Mouse (Mus musculus): Measurements from ENCODE around the gene Pdzd3. TPM values are rescaled to one million over a fixed set of nuclear protein-coding genes. Genes with fewer than 3 reads are reported as not detected.

Gene Pdzd3
- polyA plus RNA-seq, 1 experiment = 0.02 TPM

- TF ChIP-seq MYOG (IDR thresholded peaks at IDR 0.05; ENCODE audit: control insufficient read depth in 1 of 3, insufficient read depth in 1 of 3, insufficient read length in 2 of 3, low read depth in 2 of 3) (no peak), USF1 (IDR thresholded peaks at IDR 0.05; ENCODE audit: low read depth) (no peak), TCF12 (IDR thresholded peaks at IDR 0.05; ENCODE audit: insufficient read depth, poor library complexity, severe bottlenecking) (no peak)
These were observed 18.1 kb downstream of the Pdzd3 start for GRCm38 (mm10) chr9:44233021-44233801.

GRCm38 (mm10) chr9:44231609-44232008 lies 19.7 kb downstream of the Pdzd3 start:
- Histone ChIP-seq H3K27me3 (ENCODE audit: control insufficient read depth, insufficient read depth, insufficient read length) (no peaks in the 10 kb centered on the region), H3K4me2 (ENCODE audit: low read depth) (no peak overlapping the region), H3K4me3 (no peak overlapping the region), H3K36me3 (ENCODE audit: control insufficient read depth, insufficient read depth) (no peaks in the 10 kb centered on the region), H3ac (ENCODE audit: control insufficient read depth, insufficient read length) (no peak overlapping the region), H3K79me2 (ENCODE audit: control insufficient read depth, insufficient read depth) (peaks cover 63% of the 10 kb centered on the region)
- TF ChIP-seq TCF3 (IDR thresholded peaks at IDR 0.05; ENCODE audit: insufficient read length, low read depth) (no peak), POLR2A (IDR thresholded peaks at IDR 0.05; ENCODE audit: insufficient read length, low read depth) (no peak), MYOD1 (IDR thresholded peaks at IDR 0.05; ENCODE audit: control insufficient read depth in 1 of 3, insufficient read length in 2 of 3, low read depth in 2 of 3) (no peak), SRF (IDR thresholded peaks at IDR 0.05; ENCODE audit: control insufficient read depth, insufficient read length, low read depth) (no peak), E2F4 (IDR thresholded peaks at IDR 0.05; ENCODE audit: insufficient read depth) (no peak), POLR2AphosphoS2 (IDR thresholded peaks at IDR 0.05; ENCODE audit: insufficient read length, low read depth) (no peak), TCF12 (IDR thresholded peaks at IDR 0.05; ENCODE audit: insufficient read depth, poor library complexity, severe bottlenecking) (no peak), MYOG (IDR thresholded peaks at IDR 0.05; ENCODE audit: control insufficient read depth in 1 of 3, insufficient read depth in 1 of 3, insufficient read length in 2 of 3, low read depth in 2 of 3) (no peak), CEBPB (IDR thresholded peaks at IDR 0.05; ENCODE audit: insufficient read depth, poor library complexity, severe bottlenecking) (no peak), USF1 (IDR thresholded peaks at IDR 0.05; ENCODE audit: low read depth) (no peak), MAX (IDR thresholded peaks at IDR 0.05; ENCODE audit: low read depth) (no peak), REST (IDR thresholded peaks at IDR 0.05; ENCODE audit: insufficient read depth, insufficient read length) (no peak)

More at GRCm38 (mm10) chr9:44233021-44233801, 18.1 kb downstream of the Pdzd3 start:
- Histone ChIP-seq H3K79me2 (ENCODE audit: control insufficient read depth, insufficient read depth) (peaks cover 47% of the 10 kb centered on the region), H3K4me3 (peak overlapping the region; percentile 67), H3K36me3 (ENCODE audit: control insufficient read depth, insufficient read depth) (no peaks in the 10 kb centered on the region), H3ac (ENCODE audit: control insufficient read depth, insufficient read length) (peak overlapping the region; percentile 58), H3K4me2 (ENCODE audit: low read depth) (peak overlapping the region; percentile 79), H3K27me3 (ENCODE audit: control insufficient read depth, insufficient read depth, insufficient read length) (no peaks in the 10 kb centered on the region)

GRCm38 (mm10) chr9:44225993-44226392 lies 25.3 kb downstream of the Pdzd3 start:
- TF ChIP-seq POLR2A (IDR thresholded peaks at IDR 0.05; ENCODE audit: insufficient read length, low read depth) (no peak), REST (IDR thresholded peaks at IDR 0.05; ENCODE audit: insufficient read depth, insufficient read length) (no peak), MAX (IDR thresholded peaks at IDR 0.05; ENCODE audit: low read depth) (no peak), MYOG (IDR thresholded peaks at IDR 0.05; ENCODE audit: control insufficient read depth in 1 of 3, insufficient read depth in 1 of 3, insufficient read length in 2 of 3, low read depth in 2 of 3) (no peak), E2F4 (IDR thresholded peaks at IDR 0.05; ENCODE audit: insufficient read depth) (no peak), TCF3 (IDR thresholded peaks at IDR 0.05; ENCODE audit: insufficient read length, low read depth) (no peak), POLR2AphosphoS2 (IDR thresholded peaks at IDR 0.05; ENCODE audit: insufficient read length, low read depth) (no peak), SRF (IDR thresholded peaks at IDR 0.05; ENCODE audit: control insufficient read depth, insufficient read length, low read depth) (no peak), MYOD1 (IDR thresholded peaks at IDR 0.05; ENCODE audit: control insufficient read depth in 1 of 3, insufficient read length in 2 of 3, low read depth in 2 of 3) (no peak), TCF12 (IDR thresholded peaks at IDR 0.05; ENCODE audit: insufficient read depth, poor library complexity, severe bottlenecking) (no peak), CEBPB (IDR thresholded peaks at IDR 0.05; ENCODE audit: insufficient read depth, poor library complexity, severe bottlenecking) (no peak), USF1 (IDR thresholded peaks at IDR 0.05; ENCODE audit: low read depth) (no peak)
- Histone ChIP-seq H3K79me2 (ENCODE audit: control insufficient read depth, insufficient read depth) (peaks cover 87% of the 10 kb centered on the region), H3ac (ENCODE audit: control insufficient read depth, insufficient read length) (no peak overlapping the region), H3K27me3 (ENCODE audit: control insufficient read depth, insufficient read depth, insufficient read length) (no peaks in the 10 kb centered on the region), H3K36me3 (ENCODE audit: control insufficient read depth, insufficient read depth) (no peaks in the 10 kb centered on the region), H3K4me2 (ENCODE audit: low read depth) (no peak overlapping the region), H3K4me3 (no peak overlapping the region)

DNA sequence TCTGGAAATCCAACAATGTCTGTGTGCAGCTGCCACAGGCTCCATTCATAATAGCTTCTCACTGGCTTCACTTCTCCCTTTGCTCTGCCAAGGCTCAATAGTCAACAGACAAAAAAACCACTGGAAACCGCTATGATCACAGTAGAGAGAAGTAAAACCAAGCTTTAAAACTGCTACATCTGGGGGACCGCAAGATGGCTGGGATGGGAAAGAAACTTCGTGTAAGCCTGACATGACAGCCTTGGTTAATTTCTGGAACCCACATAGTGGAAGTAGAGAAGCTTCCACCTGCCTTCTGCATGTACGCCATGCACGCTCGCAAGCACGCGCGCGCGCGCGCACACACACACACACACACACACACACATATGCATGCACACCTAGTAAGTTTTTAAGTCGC lies 37.7 kb downstream of the Pdzd3 start:
- H3K36me3 ChIP-seq (ENCODE audit: control insufficient read depth, insufficient read depth) = no peaks in the 10 kb centered on the region
- TF ChIP-seq SRF (IDR thresholded peaks at IDR 0.05; ENCODE audit: control insufficient read depth, insufficient read length, low read depth) = no peak
- TF ChIP-seq MAX (IDR thresholded peaks at IDR 0.05; ENCODE audit: low read depth) = no peak
- TF ChIP-seq TCF3 (IDR thresholded peaks at IDR 0.05; ENCODE audit: insufficient read length, low read depth) = no peak
- TF ChIP-seq MYOD1 (IDR thresholded peaks at IDR 0.05; ENCODE audit: control insufficient read depth in 1 of 3, insufficient read length in 2 of 3, low read depth in 2 of 3) = no peak
- no peak for TF ChIP-seq TCF12 (IDR thresholded peaks at IDR 0.05; ENCODE audit: insufficient read depth, poor library complexity, severe bottlenecking)
- no peak for TF ChIP-seq USF1 (IDR thresholded peaks at IDR 0.05; ENCODE audit: low read depth)
- no peak for TF ChIP-seq E2F4 (IDR thresholded peaks at IDR 0.05; ENCODE audit: insufficient read depth)
- no peak for TF ChIP-seq REST (IDR thresholded peaks at IDR 0.05; ENCODE audit: insufficient read depth, insufficient read length)
- no peak for TF ChIP-seq CEBPB (IDR thresholded peaks at IDR 0.05; ENCODE audit: insufficient read depth, poor library complexity, severe bottlenecking)
- no peak for TF ChIP-seq MYOG (IDR thresholded peaks at IDR 0.05; ENCODE audit: control insufficient read depth in 1 of 3, insufficient read depth in 1 of 3, insufficient read length in 2 of 3, low read depth in 2 of 3)

More for the DNA sequence above, 37.7 kb downstream of the Pdzd3 start:
- no peaks in the 10 kb centered on the region for H3K27me3 ChIP-seq (ENCODE audit: control insufficient read depth, insufficient read depth, insufficient read length)
- no peak overlapping the region for H3K4me2 ChIP-seq (ENCODE audit: low read depth)
- no peak overlapping the region for H3K4me3 ChIP-seq
- peaks cover 26% of the 10 kb centered on the region for H3K79me2 ChIP-seq (ENCODE audit: control insufficient read depth, insufficient read depth)
- no peak overlapping the region for H3ac ChIP-seq (ENCODE audit: control insufficient read depth, insufficient read length)

Data from myocyte (in vitro differentiated cells).